Mouse (Mus musculus) intestine, embryonic 16.5 days (tissue): ENCODE measurements at regions not wholly inside any gene's neighbourhood (a gene's known extent, or its start where the extent isn't known, plus 50 kb on each side); places are given as distances from the start of the nearest gene placed in this dataset.

Experiments used
- ATAC-seq: fragments of 200-750 bp; cut with Nextera tagmentation; 2 replicates; pipeline ENCODE4 v1.8.0; 2017; ENCODE audit warnings: moderate TSS enrichment, moderate library complexity
- H3K27ac ChIP-seq: fragments of 300-500 bp; sonication (generic); 2 replicates; pipeline ENCODE4 v1.5.1; 2014; ENCODE audit warnings: mild to moderate bottlenecking, low read length
- H3K27me3 ChIP-seq: fragments of 300-500 bp; sonication (generic); replicated peaks from 2 replicates; pipeline ENCODE4 v1.6.1; 2014; ENCODE audit warnings: low read length, control low read depth, mixed read lengths; ENCODE audit not compliant: control insufficient read depth, insufficient read depth
- H3K36me3 ChIP-seq: fragments of 300-500 bp; sonication (generic); 2 replicates; pipeline ENCODE4 v1.6.1; 2014; ENCODE audit warnings: low read length, control low read depth; ENCODE audit not compliant: control insufficient read depth, insufficient read depth
- H3K4me1 ChIP-seq: fragments of 300-500 bp; sonication (generic); 2 replicates; pipeline ENCODE4 v1.6.1; 2014; ENCODE audit warnings: low read length, control low read depth, mixed read lengths; ENCODE audit not compliant: control insufficient read depth, insufficient read depth
- H3K4me2 ChIP-seq: fragments of 300-500 bp; sonication (generic); 2 replicates; pipeline ENCODE4 v1.6.1; 2014; ENCODE audit warnings: low read depth, low read length, control low read depth
- H3K4me3 ChIP-seq: fragments of 300-500 bp; sonication (generic); 2 replicates; pipeline ENCODE4 v1.5.1; 2014; ENCODE audit warnings: mild to moderate bottlenecking, low read length
- H3K9ac ChIP-seq: fragments of 300-500 bp; sonication (generic); 2 replicates; pipeline ENCODE4 v1.6.1; 2014; ENCODE audit warnings: low read depth, low read length
- H3K9me3 ChIP-seq: fragments of 300-500 bp; sonication (generic); 2 replicates; pipeline ENCODE4 v1.6.1; 2016; ENCODE audit warnings: low read length, control low read depth; ENCODE audit not compliant: control insufficient read depth
- WGBS: fragments of 180-500 bp; shearing (Covaris S2); extraction: QIAGEN DNeasy Blood & Tissue Kit; methylation state at CpG from one replicate; pipeline ENCODE4 v1.1.7; 2014; 5-methylcytosine and 5-hydroxymethylcytosine counted together

DNA sequence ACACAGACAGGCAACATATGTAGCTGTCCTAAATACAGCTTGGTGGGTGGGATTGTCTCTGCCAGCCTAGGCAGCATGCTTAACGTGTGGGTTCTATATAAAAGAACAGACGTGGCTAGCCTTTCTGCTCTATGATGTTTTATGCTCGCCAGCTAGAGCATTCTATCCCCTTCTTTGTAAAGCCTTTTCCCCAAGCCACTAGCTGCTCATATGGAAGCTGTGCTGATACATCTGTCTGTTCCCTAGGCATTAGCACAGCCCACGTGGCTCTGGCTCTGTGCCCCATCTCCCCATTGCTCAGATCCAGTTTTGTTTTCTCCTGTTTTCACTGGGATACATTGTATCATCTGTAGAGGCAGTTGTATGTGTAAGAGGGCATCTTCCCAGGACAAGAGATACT is 511.3 kb downstream of the Adam3 start:
- no peak for ATAC-seq
- 80% methylated on average over 4 of the region's 4 CpGs for WGBS
- H3K4me2 ChIP-seq = no peak overlapping the region

GRCm38 (mm10) chr8:24212216-24213200 is 513.1 kb downstream of the Adam3 start:
- Histone ChIP-seq H3K9me3 (no peaks in the 10 kb centered on the region), H3K27me3 (no peaks in the 10 kb centered on the region), H3K27ac (no peak overlapping the region), H3K4me2 (no peak overlapping the region), H3K4me3 (no peak overlapping the region), H3K4me1 (no peaks in the 10 kb centered on the region), H3K9ac (no peak overlapping the region), H3K36me3 (no peaks in the 10 kb centered on the region)
- WGBS = 78% methylated on average over 3 of the region's 3 CpGs
- ATAC-seq = no peak

More for the DNA sequence above, 511.3 kb downstream of the Adam3 start:
- H3K4me3 ChIP-seq = no peak overlapping the region
- no peaks in the 10 kb centered on the region for H3K27me3 ChIP-seq
- no peak overlapping the region for H3K27ac ChIP-seq
- no peaks in the 10 kb centered on the region for H3K9me3 ChIP-seq
- no peaks in the 10 kb centered on the region for H3K36me3 ChIP-seq
- no peak overlapping the region for H3K9ac ChIP-seq
- H3K4me1 ChIP-seq = no peaks in the 10 kb centered on the region

GRCm38 (mm10) chr8:24211091-24211490 is 514.6 kb downstream of the Adam3 start:
- Histone ChIP-seq H3K27me3 (no peaks in the 10 kb centered on the region), H3K4me2 (no peak overlapping the region), H3K9me3 (no peaks in the 10 kb centered on the region), H3K4me3 (no peak overlapping the region), H3K4me1 (no peaks in the 10 kb centered on the region), H3K36me3 (no peaks in the 10 kb centered on the region), H3K9ac (no peak overlapping the region), H3K27ac (no peak overlapping the region)
- ATAC-seq = no peak
- WGBS = 76% methylated on average over 1 of the region's 1 CpGs
